Mouse (Mus musculus) liver, postnatal 0 days (tissue): Measurements from ENCODE around the gene Fam126a. TPM values are rescaled to one million over a fixed set of nuclear protein-coding genes. Genes with fewer than 3 reads are reported as not detected.

Source experiments
- ATAC-seq: fragments of 200-750 bp; cut with Nextera tagmentation; 2 replicates; pipeline ENCODE4 v1.8.0; 2017; ENCODE audit warnings: mild to moderate bottlenecking, moderate library complexity
- DNase-seq: peaks from one replicate; pipeline ENCODE4 v3.0.0-alpha.2; 2016
- H3K27ac ChIP-seq: fragments of 300-500 bp; sonication (generic); 2 replicates; pipeline ENCODE4 v1.5.1; 2014; ENCODE audit warnings: antibody characterized with exemption, moderate library complexity, mild to moderate bottlenecking, low read depth
- H3K27me3 ChIP-seq: fragments of 300-500 bp; sonication (generic); 2 replicates; pipeline ENCODE4 v1.6.1; 2014; ENCODE audit warnings: low read length, control low read depth, mixed read lengths; ENCODE audit not compliant: insufficient read depth
- H3K36me3 ChIP-seq: fragments of 300-500 bp; sonication (generic); replicated peaks from 2 replicates; pipeline ENCODE4 v1.6.1; 2014; ENCODE audit warnings: mild to moderate bottlenecking, control low read depth, low read length, moderate library complexity, mixed read lengths; ENCODE audit not compliant: insufficient read depth
- H3K4me1 ChIP-seq: fragments of 300-500 bp; sonication (generic); 2 replicates; pipeline ENCODE4 v1.6.1; 2014; ENCODE audit warnings: antibody characterized with exemption, mild to moderate bottlenecking, control low read depth; ENCODE audit not compliant: insufficient read depth
- H3K4me2 ChIP-seq: fragments of 300-500 bp; sonication (generic); 2 replicates; pipeline ENCODE4 v1.6.1; 2014; ENCODE audit warnings: low read depth, mild to moderate bottlenecking, low read length, moderate library complexity, mixed read lengths
- H3K4me3 ChIP-seq: fragments of 300-500 bp; sonication (generic); 2 replicates; pipeline ENCODE4 v1.5.1; 2014; ENCODE audit warnings: low read depth, low read length
- H3K9ac ChIP-seq: fragments of 300-500 bp; sonication (generic); replicated peaks from 2 replicates; pipeline ENCODE4 v1.6.1; 2014; ENCODE audit warnings: mild to moderate bottlenecking, moderate library complexity
- H3K9me3 ChIP-seq: fragments of 300-500 bp; sonication (generic); 2 replicates; pipeline ENCODE4 v1.6.1; 2016; ENCODE audit warnings: mild to moderate bottlenecking, control low read depth, low read length, mixed read lengths
- CTCF ChIP-seq: sonication (generic); IDR thresholded peaks from 2 replicates; pipeline ENCODE4 v1.5.1; 2016; ENCODE audit warnings: antibody characterized with exemption, low read depth
- EP300 ChIP-seq: IDR thresholded peaks from 2 replicates; pipeline ENCODE4 v1.6.1; 2016; ENCODE audit warnings: antibody characterized with exemption, low read depth, mild to moderate bottlenecking
- WGBS: fragments of 180-500 bp; shearing (Covaris S2); extraction: QIAGEN DNeasy Blood & Tissue Kit; methylation state at CpG from one replicate; pipeline ENCODE4 v1.1.7; 2014; ENCODE audit not compliant: insufficient replicate concordance; 5-methylcytosine and 5-hydroxymethylcytosine counted together
- polyA plus RNA-seq: library from polyadenylated mRNA; unstranded; fragments of >200 nt; fragmentation: Nextera tagmentation; extraction: Ambion mirVana; gene quantifications from 2 replicates; pipeline ENCODE4 v1.2.1, GENCODE M21; 2015

The Fam126a gene
- polyA plus RNA-seq, 1 experiment from 2014 or later: 33.4 TPM

- no peak overlapping the region for H3K4me2 ChIP-seq
- WGBS: 75% methylated on average over 5 of the region's 5 CpGs
- H3K4me3 ChIP-seq: no peak overlapping the region
Observed at GRCm38 (mm10) chr5:24013338-24014003, 17.0 kb downstream of the Fam126a start.

GRCm38 (mm10) chr5:23999083-23999671 lies 31.3 kb downstream of the Fam126a start:
- no peak for DNase-seq
- Histone ChIP-seq H3K4me1 (no peaks in the 10 kb centered on the region), H3K27ac (no peak overlapping the region), H3K4me3 (no peak overlapping the region), H3K9me3 (no peaks in the 10 kb centered on the region), H3K36me3 (peaks cover 14% of the 10 kb centered on the region), H3K4me2 (no peak overlapping the region), H3K27me3 (no peaks in the 10 kb centered on the region), H3K9ac (no peak overlapping the region)
- WGBS: 37% methylated on average over 1 of the region's 1 CpGs
- TF ChIP-seq CTCF (no peak), EP300 (no peak)
- ATAC-seq: no peak

More at GRCm38 (mm10) chr5:24013338-24014003, 17.0 kb downstream of the Fam126a start:
- H3K9me3 ChIP-seq: no peaks in the 10 kb centered on the region
- no peak overlapping the region for H3K9ac ChIP-seq
- ATAC-seq (no peak), DNase-seq (no peak)
- peaks cover 2% of the 10 kb centered on the region; the same call in 1 of the 2 replicates for H3K36me3 ChIP-seq
- H3K4me1 ChIP-seq: no peaks in the 10 kb centered on the region
- TF ChIP-seq CTCF (no peak), EP300 (no peak)
- no peak overlapping the region for H3K27ac ChIP-seq
- no peaks in the 10 kb centered on the region for H3K27me3 ChIP-seq

- Histone ChIP-seq H3K4me3 (no peak overlapping the region), H3K27me3 (no peaks in the 10 kb centered on the region), H3K4me2 (peak overlapping the region; percentile 36; the same call in 1 of the 2 replicates), H3K9me3 (no peaks in the 10 kb centered on the region), H3K9ac (no peak overlapping the region), H3K36me3 (peaks cover 14% of the 10 kb centered on the region), H3K4me1 (no peaks in the 10 kb centered on the region), H3K27ac (peak overlapping the region; percentile 13)
- 78% methylated on average over 5 of the region's 5 CpGs for WGBS
- DNase-seq (no peak), ATAC-seq (peak; percentile 90)
- TF ChIP-seq CTCF (no peak), EP300 (no peak)
Observed at GRCm38 (mm10) chr5:23995951-23996350, 34.5 kb downstream of the Fam126a start.

- no peaks in the 10 kb centered on the region for H3K9me3 ChIP-seq
- no peak overlapping the region for H3K4me2 ChIP-seq
- no peaks in the 10 kb centered on the region for H3K27me3 ChIP-seq
- H3K4me1 ChIP-seq: no peaks in the 10 kb centered on the region
- 93% methylated on average over 3 of the region's 3 CpGs for WGBS
- no peak overlapping the region for H3K9ac ChIP-seq
- ATAC-seq (no peak), DNase-seq (no peak)
- H3K27ac ChIP-seq: no peak overlapping the region
- H3K36me3 ChIP-seq: peaks cover 14% of the 10 kb centered on the region
- TF ChIP-seq CTCF: no peak
- TF ChIP-seq EP300: no peak
- no peak overlapping the region for H3K4me3 ChIP-seq
Observed at GRCm38 (mm10) chr5:23994929-23995328, 35.6 kb downstream of the Fam126a start.

- no peaks in the 10 kb centered on the region for H3K4me1 ChIP-seq
- no peak for ATAC-seq
- H3K27ac ChIP-seq: no peak overlapping the region
- H3K36me3 ChIP-seq: peaks cover 12% of the 10 kb centered on the region
- TF ChIP-seq CTCF (no peak), EP300 (no peak)
- H3K9me3 ChIP-seq: no peaks in the 10 kb centered on the region
- 76% methylated on average over 2 of the region's 2 CpGs for WGBS
- no peaks in the 10 kb centered on the region for H3K27me3 ChIP-seq
- no peak overlapping the region for H3K4me2 ChIP-seq
- H3K4me3 ChIP-seq: no peak overlapping the region
- DNase-seq: no peak
- H3K9ac ChIP-seq: no peak overlapping the region
Observed at GRCm38 (mm10) chr5:23994231-23994630, 36.3 kb downstream of the Fam126a start.

- Histone ChIP-seq H3K9me3 (no peaks in the 10 kb centered on the region), H3K27me3 (no peaks in the 10 kb centered on the region), H3K27ac (no peak overlapping the region), H3K9ac (no peak overlapping the region), H3K4me1 (no peaks in the 10 kb centered on the region), H3K4me3 (no peak overlapping the region), H3K36me3 (peaks cover 4% of the 10 kb centered on the region; the same call in 1 of the 2 replicates), H3K4me2 (no peak overlapping the region)
- TF ChIP-seq CTCF: no peak
- no peak for TF ChIP-seq EP300
- no peak for DNase-seq
- no peak for ATAC-seq
- 67% methylated on average over 2 of the region's 2 CpGs for WGBS
Observed at GRCm38 (mm10) chr5:23993553-23993894, 37.0 kb downstream of the Fam126a start.
